Mouse (Mus musculus) thymus, adult 2 months (tissue): ENCODE measurements around the gene Plxna3.

ENCODE experiments used
- CTCF ChIP-seq: fragments of 200-500 bp; IDR thresholded peaks from 2 replicates; pipeline ENCODE4 v1.5.1; 2012; ENCODE audit warnings: mild to moderate bottlenecking, control low read depth, low read length, moderate library complexity, borderline replicate concordance; ENCODE audit not compliant: control insufficient read depth, poor library complexity, insufficient read depth; ENCODE audit errors: extremely low read depth
- POLR2A ChIP-seq: fragments of 200-500 bp; IDR thresholded peaks from 2 replicates; pipeline ENCODE4 v1.6.1; 2012; ENCODE audit warnings: mild to moderate bottlenecking, low read length, control low read depth, moderate library complexity; ENCODE audit not compliant: control insufficient read depth, poor library complexity, insufficient read depth; ENCODE audit errors: extremely low read depth

- TF ChIP-seq CTCF (no peak), POLR2A (no peak)
These were observed at the start of gene Plxna3 for GRCm38 (mm10) chrX:74328725-74329161.
